Mouse (Mus musculus) myocyte (in vitro differentiated cells): ENCODE measurements around the gene Pcgf5. TPM values are rescaled to one million over a fixed set of nuclear protein-coding genes. Genes with fewer than 3 reads are reported as not detected.
A peak's percentile ranks its signal among the peaks of the same experiment; 100 is the strongest.

ENCODE experiments used
- H3K27me3 ChIP-seq: one replicate; pipeline ENCODE4 v1.6.1; 2011; ENCODE audit not compliant: control insufficient read depth, insufficient read depth, insufficient read length
- H3K36me3 ChIP-seq: one replicate; pipeline ENCODE4 v1.6.1; 2011; ENCODE audit not compliant: control insufficient read depth, insufficient read depth
- H3K4me2 ChIP-seq: one replicate; pipeline ENCODE4 v1.6.1; 2011; ENCODE audit warnings: low read depth, control low read depth
- H3K4me3 ChIP-seq: one replicate; pipeline ENCODE4 v1.5.1; 2011; ENCODE audit warnings: mild to moderate bottlenecking, control low read depth, moderate library complexity
- H3K79me2 ChIP-seq: one replicate; pipeline ENCODE4 v1.6.1; 2011; ENCODE audit not compliant: control insufficient read depth, insufficient read depth
- H3ac ChIP-seq: one replicate; pipeline ENCODE4 v1.6.1; 2011; ENCODE audit not compliant: control insufficient read depth, insufficient read length
- CEBPB ChIP-seq: IDR thresholded peaks from 2 replicates; pipeline ENCODE4 v1.6.1; 2011; ENCODE audit warnings: mild to moderate bottlenecking, moderate library complexity; ENCODE audit not compliant: poor library complexity, insufficient read depth, severe bottlenecking
- E2F4 ChIP-seq: IDR thresholded peaks from one replicate; pipeline ENCODE4 v1.6.1; 2011; ENCODE audit warnings: mild to moderate bottlenecking, control low read depth, moderate library complexity; ENCODE audit not compliant: insufficient read depth
- MAX ChIP-seq: IDR thresholded peaks from one replicate; pipeline ENCODE4 v1.6.1; 2011; ENCODE audit warnings: low read depth, mild to moderate bottlenecking, control low read depth
- MYOD1 ChIP-seq, 3 experiments: IDR thresholded peaks; one replicate each; pipeline ENCODE4 v1.6.1; 2011; ENCODE audit warnings: control low read depth in 2 of 3, low read depth in 2 of 3, mild to moderate bottlenecking in 2 of 3, moderate library complexity in 1 of 3; ENCODE audit not compliant: insufficient read length in 2 of 3, control insufficient read depth in 1 of 3
- MYOG ChIP-seq, 3 experiments: IDR thresholded peaks; one replicate each; pipeline ENCODE4 v1.6.1; 2011; ENCODE audit warnings: control low read depth in 2 of 3, low read depth in 2 of 3, mild to moderate bottlenecking in 2 of 3; ENCODE audit not compliant: insufficient read length in 2 of 3, control insufficient read depth in 1 of 3, insufficient read depth in 1 of 3
- POLR2A ChIP-seq: IDR thresholded peaks from one replicate; pipeline ENCODE4 v1.6.1; 2011; ENCODE audit warnings: low read depth, mild to moderate bottlenecking, control low read depth, moderate library complexity; ENCODE audit not compliant: insufficient read length
- POLR2AphosphoS2 ChIP-seq: IDR thresholded peaks from one replicate; pipeline ENCODE4 v1.6.1; 2011; ENCODE audit warnings: low read depth, control low read depth; ENCODE audit not compliant: insufficient read length
- REST ChIP-seq: IDR thresholded peaks from one replicate; pipeline ENCODE4 v1.6.1; 2011; ENCODE audit warnings: mild to moderate bottlenecking, control low read depth, moderate library complexity; ENCODE audit not compliant: insufficient read depth, insufficient read length
- SRF ChIP-seq: IDR thresholded peaks from one replicate; pipeline ENCODE4 v1.6.1; 2011; ENCODE audit warnings: low read depth; ENCODE audit not compliant: control insufficient read depth, insufficient read length
- TCF12 ChIP-seq: IDR thresholded peaks from one replicate; pipeline ENCODE4 v1.6.1; 2011; ENCODE audit warnings: mild to moderate bottlenecking, control low read depth; ENCODE audit not compliant: poor library complexity, insufficient read depth, severe bottlenecking
- TCF3 ChIP-seq: IDR thresholded peaks from one replicate; pipeline ENCODE4 v1.6.1; 2011; ENCODE audit warnings: low read depth, control low read depth; ENCODE audit not compliant: insufficient read length
- USF1 ChIP-seq: IDR thresholded peaks from one replicate; pipeline ENCODE4 v1.6.1; 2011; ENCODE audit warnings: low read depth, mild to moderate bottlenecking, control low read depth, moderate library complexity
- polyA plus RNA-seq: library from polyadenylated mRNA; unstranded; fragments of >200 nt; fragmentation: generic; extraction: Trizol; gene quantifications from one replicate; pipeline ENCODE4 v1.2.1, GENCODE M21; 2012; ENCODE audit warnings: missing spikeins

Gene Pcgf5
- polyA plus RNA-seq, 1 experiment = 13.9 TPM

GRCm38 (mm10) chr19:36375200-36375783 is 27.2 kb downstream of the Pcgf5 start:
- no peak overlapping the region for H3ac ChIP-seq
- no peaks in the 10 kb centered on the region for H3K79me2 ChIP-seq
- TF ChIP-seq REST (no peak), MYOD1 (IDR thresholded peaks at IDR 0.05; ENCODE audit: control insufficient read depth in 1 of 3, insufficient read length in 2 of 3, low read depth in 2 of 3) (peak in 1 of 3 experiments; percentile 56)
- H3K27me3 ChIP-seq = no peaks in the 10 kb centered on the region
- H3K36me3 ChIP-seq = no peaks in the 10 kb centered on the region
- H3K4me3 ChIP-seq = no peak overlapping the region
- H3K4me2 ChIP-seq = peak overlapping the region; percentile 55

GRCm38 (mm10) chr19:36377729-36378128 is 29.6 kb downstream of the Pcgf5 start:
- no peak overlapping the region for H3K4me3 ChIP-seq
- H3K27me3 ChIP-seq = no peaks in the 10 kb centered on the region
- H3K4me2 ChIP-seq = no peak overlapping the region
- no peak for TF ChIP-seq POLR2AphosphoS2
- no peak for TF ChIP-seq REST
- no peak for TF ChIP-seq E2F4
- TF ChIP-seq SRF = no peak
- TF ChIP-seq MAX = no peak
- TF ChIP-seq MYOD1 (IDR thresholded peaks at IDR 0.05; ENCODE audit: control insufficient read depth in 1 of 3, insufficient read length in 2 of 3, low read depth in 2 of 3) = no peak
- no peak overlapping the region for H3ac ChIP-seq
- H3K79me2 ChIP-seq = no peaks in the 10 kb centered on the region
- H3K36me3 ChIP-seq = no peaks in the 10 kb centered on the region

GRCm38 (mm10) chr19:36378511-36379232 is 30.6 kb downstream of the Pcgf5 start:
- H3K36me3 ChIP-seq = no peaks in the 10 kb centered on the region
- TF ChIP-seq MAX (no peak), POLR2AphosphoS2 (no peak), POLR2A (no peak), CEBPB (no peak), TCF3 (no peak), SRF (no peak), E2F4 (no peak), MYOG (IDR thresholded peaks at IDR 0.05; ENCODE audit: control insufficient read depth in 1 of 3, insufficient read depth in 1 of 3, insufficient read length in 2 of 3, low read depth in 2 of 3) (no peak), REST (no peak), TCF12 (no peak), MYOD1 (IDR thresholded peaks at IDR 0.05; ENCODE audit: control insufficient read depth in 1 of 3, insufficient read length in 2 of 3, low read depth in 2 of 3) (no peak), USF1 (no peak)

GRCm38 (mm10) chr19:36382901-36383300 is 34.8 kb downstream of the Pcgf5 start:
- Histone ChIP-seq H3K4me2 (no peak overlapping the region), H3K79me2 (no peaks in the 10 kb centered on the region)
- TF ChIP-seq MAX = no peak
- no peak for TF ChIP-seq TCF3
- no peak for TF ChIP-seq MYOD1 (IDR thresholded peaks at IDR 0.05; ENCODE audit: control insufficient read depth in 1 of 3, insufficient read length in 2 of 3, low read depth in 2 of 3)
- TF ChIP-seq TCF12 = no peak
- no peak for TF ChIP-seq SRF
- TF ChIP-seq E2F4 = no peak

More at GRCm38 (mm10) chr19:36378511-36379232, 30.6 kb downstream of the Pcgf5 start:
- no peak overlapping the region for H3ac ChIP-seq
- H3K27me3 ChIP-seq = no peaks in the 10 kb centered on the region
- H3K4me2 ChIP-seq = no peak overlapping the region
- H3K79me2 ChIP-seq = no peaks in the 10 kb centered on the region
- H3K4me3 ChIP-seq = no peak overlapping the region

GRCm38 (mm10) chr19:36383977-36384376 is 35.9 kb downstream of the Pcgf5 start:
- TF ChIP-seq POLR2AphosphoS2 (no peak), E2F4 (no peak), USF1 (no peak), TCF3 (no peak), SRF (no peak), MAX (no peak), MYOG (IDR thresholded peaks at IDR 0.05; ENCODE audit: control insufficient read depth in 1 of 3, insufficient read depth in 1 of 3, insufficient read length in 2 of 3, low read depth in 2 of 3) (no peak), CEBPB (no peak), REST (no peak), TCF12 (no peak), POLR2A (no peak), MYOD1 (IDR thresholded peaks at IDR 0.05; ENCODE audit: control insufficient read depth in 1 of 3, insufficient read length in 2 of 3, low read depth in 2 of 3) (no peak)
- no peak overlapping the region for H3K4me2 ChIP-seq

More at GRCm38 (mm10) chr19:36382901-36383300, 34.8 kb downstream of the Pcgf5 start:
- Histone ChIP-seq H3ac (no peak overlapping the region), H3K4me3 (no peak overlapping the region), H3K27me3 (no peaks in the 10 kb centered on the region), H3K36me3 (no peaks in the 10 kb centered on the region)

More at GRCm38 (mm10) chr19:36383977-36384376, 35.9 kb downstream of the Pcgf5 start:
- H3K36me3 ChIP-seq = no peaks in the 10 kb centered on the region
- no peak overlapping the region for H3ac ChIP-seq
- no peak overlapping the region for H3K4me3 ChIP-seq
- no peaks in the 10 kb centered on the region for H3K27me3 ChIP-seq
- H3K79me2 ChIP-seq = no peaks in the 10 kb centered on the region
